Mouse (Mus musculus): ENCODE results near the gene Gstm5. TPM values are rescaled to one million over a fixed set of nuclear protein-coding genes. Genes with fewer than 3 reads are reported as not detected.

The Gstm5 gene
- polyA plus RNA-seq, 1 experiment, result 3,160 TPM

DNA sequence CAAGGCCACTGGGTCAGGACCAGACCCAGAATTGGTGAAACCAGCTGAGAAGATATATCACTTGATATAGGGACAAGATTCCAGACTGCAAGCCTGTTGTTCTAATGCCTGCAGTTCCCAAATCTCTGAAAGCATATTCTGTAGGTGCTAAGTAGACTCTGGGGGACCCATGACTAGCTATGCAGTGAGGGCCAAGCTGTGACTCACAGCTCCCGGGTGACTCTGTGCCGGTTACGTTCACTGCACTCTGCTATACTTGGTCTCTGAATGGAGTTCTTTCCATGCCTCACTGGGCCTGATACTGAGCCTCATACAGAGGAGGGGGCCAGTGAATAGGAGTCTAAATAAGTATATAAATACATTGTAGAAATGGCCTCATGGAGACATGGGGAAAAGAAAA lies 32.2 kb downstream of the Gstm5 start:
- no peaks in the 10 kb centered on the region; the same call in 1 of the 2 replicates for H3K4me1 ChIP-seq (ENCODE audit: control insufficient read depth, insufficient read depth, low read length)
- no peaks in the 10 kb centered on the region for H3K27me3 ChIP-seq (ENCODE audit: control insufficient read depth, insufficient read depth, low read length)
- H3K27ac ChIP-seq (ENCODE audit: control insufficient read depth, insufficient read depth, low read depth, low read length), result no peak overlapping the region
- TF ChIP-seq POLR2A (IDR thresholded peaks at IDR 0.05; ENCODE audit: control insufficient read depth, low read depth, low read length), result no peak
- TF ChIP-seq CTCF (IDR thresholded peaks at IDR 0.05; ENCODE audit: control insufficient read depth, insufficient read depth, insufficient replicate concordance, low read depth, low read length), result no peak
- H3K4me3 ChIP-seq (ENCODE audit: control insufficient read depth, low read depth, low read length), result no peak overlapping the region
- no peaks in the 10 kb centered on the region for H3K36me3 ChIP-seq (ENCODE audit: control insufficient read depth, insufficient read depth, low read length)

DNA sequence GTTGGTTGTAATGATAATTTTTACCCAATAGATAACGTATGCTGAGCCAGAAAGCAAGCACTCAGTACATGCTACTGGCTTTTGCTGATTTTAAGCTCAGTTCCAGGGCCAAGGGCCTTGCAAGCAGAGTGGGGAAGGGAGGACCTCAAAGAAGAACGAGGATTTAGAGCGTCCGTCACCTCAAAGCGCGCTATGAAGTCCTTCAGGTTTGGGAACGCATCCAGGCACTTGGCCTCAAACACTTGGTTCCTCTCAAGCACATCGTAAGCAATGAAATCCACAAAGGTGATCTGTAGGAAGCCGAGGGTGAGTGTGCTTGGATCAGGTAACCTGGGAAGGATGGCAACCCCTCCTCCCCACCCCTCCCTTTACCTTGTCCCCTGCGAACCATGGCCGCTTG lies 33.1 kb downstream of the Gstm5 start:
- Histone ChIP-seq H3K4me1 (ENCODE audit: control insufficient read depth, insufficient read depth, low read length) (no peaks in the 10 kb centered on the region; the same call in 1 of the 2 replicates), H3K27ac (ENCODE audit: control insufficient read depth, insufficient read depth, low read depth, low read length) (no peak overlapping the region; the same call in 1 of the 2 replicates), H3K27me3 (ENCODE audit: control insufficient read depth, insufficient read depth, low read length) (no peaks in the 10 kb centered on the region), H3K36me3 (ENCODE audit: control insufficient read depth, insufficient read depth, low read length) (no peaks in the 10 kb centered on the region), H3K4me3 (ENCODE audit: control insufficient read depth, low read depth, low read length) (no peak overlapping the region)
- TF ChIP-seq POLR2A (IDR thresholded peaks at IDR 0.05; ENCODE audit: control insufficient read depth, low read depth, low read length) (no peak), CTCF (IDR thresholded peaks at IDR 0.05; ENCODE audit: control insufficient read depth, insufficient read depth, insufficient replicate concordance, low read depth, low read length) (no peak)

GRCm38 (mm10) chr3:107929243-107929642 lies 33.6 kb downstream of the Gstm5 start:
- Histone ChIP-seq H3K36me3 (ENCODE audit: control insufficient read depth, insufficient read depth, low read length) (no peaks in the 10 kb centered on the region), H3K27ac (ENCODE audit: control insufficient read depth, insufficient read depth, low read depth, low read length) (no peak overlapping the region), H3K4me3 (ENCODE audit: control insufficient read depth, low read depth, low read length) (no peak overlapping the region), H3K27me3 (ENCODE audit: control insufficient read depth, insufficient read depth, low read length) (no peaks in the 10 kb centered on the region), H3K4me1 (ENCODE audit: control insufficient read depth, insufficient read depth, low read length) (no peaks in the 10 kb centered on the region; the same call in 1 of the 2 replicates)
- TF ChIP-seq POLR2A (IDR thresholded peaks at IDR 0.05; ENCODE audit: control insufficient read depth, low read depth, low read length) (no peak), CTCF (IDR thresholded peaks at IDR 0.05; ENCODE audit: control insufficient read depth, insufficient read depth, insufficient replicate concordance, low read depth, low read length) (no peak)

DNA sequence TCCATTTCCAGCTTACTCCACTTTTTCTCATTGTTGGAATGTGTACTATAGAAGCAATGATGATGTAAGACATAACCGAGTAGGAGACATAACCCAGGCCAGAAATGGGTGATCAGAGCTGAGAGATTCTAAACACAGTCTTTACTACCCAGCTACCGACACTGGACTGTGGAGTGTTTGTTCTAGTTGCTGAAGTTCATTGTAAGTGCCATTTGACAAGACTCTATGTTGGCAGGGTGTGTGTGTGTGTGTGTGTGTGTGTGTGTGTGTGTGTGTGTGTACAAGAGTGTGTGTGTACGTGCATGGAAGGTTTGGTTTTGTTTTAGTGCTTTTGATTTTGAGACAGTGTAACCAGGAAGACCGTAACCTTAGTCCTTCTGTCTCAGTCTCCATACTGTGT lies 34.1 kb downstream of the Gstm5 start:
- H3K27me3 ChIP-seq (ENCODE audit: control insufficient read depth, insufficient read depth, low read length), result no peaks in the 10 kb centered on the region
- no peaks in the 10 kb centered on the region; the same call in 1 of the 2 replicates for H3K4me1 ChIP-seq (ENCODE audit: control insufficient read depth, insufficient read depth, low read length)
- H3K27ac ChIP-seq (ENCODE audit: control insufficient read depth, insufficient read depth, low read depth, low read length), result no peak overlapping the region
- no peaks in the 10 kb centered on the region for H3K36me3 ChIP-seq (ENCODE audit: control insufficient read depth, insufficient read depth, low read length)
- no peak for TF ChIP-seq CTCF (IDR thresholded peaks at IDR 0.05; ENCODE audit: control insufficient read depth, insufficient read depth, insufficient replicate concordance, low read depth, low read length)
- no peak overlapping the region for H3K4me3 ChIP-seq (ENCODE audit: control insufficient read depth, low read depth, low read length)

DNA sequence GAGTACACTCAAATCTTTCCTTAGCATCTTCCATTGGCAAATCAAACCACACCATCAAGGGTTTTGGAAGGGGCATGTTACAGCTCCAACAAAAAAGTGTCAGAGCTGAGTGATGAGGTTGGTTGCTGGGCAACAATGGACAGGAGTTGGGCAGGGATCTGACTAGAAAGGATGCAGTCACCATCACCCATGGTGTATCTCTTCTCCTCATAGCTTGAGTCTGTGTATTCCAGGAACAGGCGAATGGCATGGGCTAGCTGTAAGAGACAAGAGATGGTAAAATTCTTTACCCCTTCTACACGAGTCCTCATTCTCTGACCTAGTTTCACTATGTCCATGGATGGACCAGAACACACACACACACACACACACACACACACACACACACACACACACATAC lies 35.5 kb downstream of the Gstm5 start:
- Histone ChIP-seq H3K36me3 (ENCODE audit: control insufficient read depth, insufficient read depth, low read length) (no peaks in the 10 kb centered on the region), H3K27ac (ENCODE audit: control insufficient read depth, insufficient read depth, low read depth, low read length) (peak overlapping the region; percentile 47), H3K4me1 (ENCODE audit: control insufficient read depth, insufficient read depth, low read length) (no peaks in the 10 kb centered on the region; the same call in 1 of the 2 replicates), H3K27me3 (ENCODE audit: control insufficient read depth, insufficient read depth, low read length) (no peaks in the 10 kb centered on the region), H3K4me3 (ENCODE audit: control insufficient read depth, low read depth, low read length) (no peak overlapping the region; the same call in 1 of the 2 replicates)
- TF ChIP-seq POLR2A (IDR thresholded peaks at IDR 0.05; ENCODE audit: control insufficient read depth, low read depth, low read length) (no peak), CTCF (IDR thresholded peaks at IDR 0.05; ENCODE audit: control insufficient read depth, insufficient read depth, insufficient replicate concordance, low read depth, low read length) (no peak)

DNA sequence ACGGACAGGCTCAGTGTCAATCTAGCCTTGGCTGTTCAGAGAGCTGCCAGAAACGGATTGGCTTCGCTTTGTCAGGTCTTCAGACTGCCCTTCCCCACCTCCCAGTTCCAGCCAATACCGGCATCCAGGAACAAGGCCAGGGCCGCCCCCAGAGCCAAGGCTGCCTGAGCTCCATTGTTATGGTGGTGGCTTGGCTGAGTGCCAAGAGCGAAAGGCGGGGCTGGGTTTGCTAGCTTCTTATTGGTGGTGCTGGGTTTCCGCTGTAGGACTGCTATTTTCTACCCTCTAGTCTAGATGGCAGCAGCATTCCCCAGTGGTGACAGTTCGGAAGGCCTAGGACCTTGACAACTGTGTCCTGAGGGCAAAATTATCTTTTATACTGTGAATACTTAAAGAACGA lies 36.0 kb downstream of the Gstm5 start, which contains the start of gene Gstm7:
Gene Gstm7, minus strand, starts transcription at position 148 of the 400 bp plus-strand sequence.
- Histone ChIP-seq H3K27me3 (ENCODE audit: control insufficient read depth, insufficient read depth, low read length) (no peaks in the 10 kb centered on the region), H3K4me3 (ENCODE audit: control insufficient read depth, low read depth, low read length) (no peak within 1 kb of the TSS; the same call in 1 of the 2 replicates), H3K4me1 (ENCODE audit: control insufficient read depth, insufficient read depth, low read length) (no peaks in the 10 kb centered on the region; the same call in 1 of the 2 replicates), H3K27ac (ENCODE audit: control insufficient read depth, insufficient read depth, low read depth, low read length) (peak within 1 kb of the TSS; percentile 75), H3K36me3 (ENCODE audit: control insufficient read depth, insufficient read depth, low read length) (no peaks in the 10 kb centered on the region)
- no peak for TF ChIP-seq CTCF (IDR thresholded peaks at IDR 0.05; ENCODE audit: control insufficient read depth, insufficient read depth, insufficient replicate concordance, low read depth, low read length)
- peak; percentile 54; the same call in 1 of the 2 replicates for TF ChIP-seq POLR2A (IDR thresholded peaks at IDR 0.05; ENCODE audit: control insufficient read depth, low read depth, low read length)

- H3K4me1 ChIP-seq (ENCODE audit: control insufficient read depth, insufficient read depth, low read length), result no peaks in the 10 kb centered on the region; the same call in 1 of the 2 replicates
- TF ChIP-seq CTCF (IDR thresholded peaks at IDR 0.05; ENCODE audit: control insufficient read depth, insufficient read depth, insufficient replicate concordance, low read depth, low read length), result no peak
- no peak for TF ChIP-seq POLR2A (IDR thresholded peaks at IDR 0.05; ENCODE audit: control insufficient read depth, low read depth, low read length)
These were observed 36.5 kb downstream of the Gstm5 start for GRCm38 (mm10) chr3:107932128-107932527.

More at GRCm38 (mm10) chr3:107932128-107932527, 36.5 kb downstream of the Gstm5 start:
- Histone ChIP-seq H3K36me3 (ENCODE audit: control insufficient read depth, insufficient read depth, low read length) (no peaks in the 10 kb centered on the region), H3K4me3 (ENCODE audit: control insufficient read depth, low read depth, low read length) (no peak overlapping the region), H3K27me3 (ENCODE audit: control insufficient read depth, insufficient read depth, low read length) (no peaks in the 10 kb centered on the region), H3K27ac (ENCODE audit: control insufficient read depth, insufficient read depth, low read depth, low read length) (peak overlapping the region; percentile 75)

Data from testis, adult 2 months (tissue).